Mouse (Mus musculus) gastrocnemius, postnatal 14 days (tissue): ENCODE measurements around the gene Med20. TPM values are rescaled to one million over a fixed set of nuclear protein-coding genes. Genes with fewer than 3 reads are reported as not detected.
"Not testable (repeated sequence)": the region's sequence is repeated elsewhere in the genome, so short reads cannot be mapped to it uniquely, and the experiment has no call there.

ENCODE experiments used
- DNase-seq: peaks from one replicate; pipeline ENCODE4 v3.0.0; 2021; ENCODE audit warnings: mixed read lengths
- intact Hi-C: fragments of 180-260 bp; cut with DNase I; formaldehyde crosslinking; loops from one replicate; pipeline ENCODE4 v1.15.1; 2025; ENCODE audit warnings: low total_unique reads
- total RNA-seq, 2 experiments: library from RNA; stranded (reverse); gene quantifications; 2 replicates each; pipeline ENCODE4 v1.2.3; 2021

Gene Med20
- total RNA-seq, 2 experiments from 2014 or later: 10.3 to 12.6 TPM

DNA sequence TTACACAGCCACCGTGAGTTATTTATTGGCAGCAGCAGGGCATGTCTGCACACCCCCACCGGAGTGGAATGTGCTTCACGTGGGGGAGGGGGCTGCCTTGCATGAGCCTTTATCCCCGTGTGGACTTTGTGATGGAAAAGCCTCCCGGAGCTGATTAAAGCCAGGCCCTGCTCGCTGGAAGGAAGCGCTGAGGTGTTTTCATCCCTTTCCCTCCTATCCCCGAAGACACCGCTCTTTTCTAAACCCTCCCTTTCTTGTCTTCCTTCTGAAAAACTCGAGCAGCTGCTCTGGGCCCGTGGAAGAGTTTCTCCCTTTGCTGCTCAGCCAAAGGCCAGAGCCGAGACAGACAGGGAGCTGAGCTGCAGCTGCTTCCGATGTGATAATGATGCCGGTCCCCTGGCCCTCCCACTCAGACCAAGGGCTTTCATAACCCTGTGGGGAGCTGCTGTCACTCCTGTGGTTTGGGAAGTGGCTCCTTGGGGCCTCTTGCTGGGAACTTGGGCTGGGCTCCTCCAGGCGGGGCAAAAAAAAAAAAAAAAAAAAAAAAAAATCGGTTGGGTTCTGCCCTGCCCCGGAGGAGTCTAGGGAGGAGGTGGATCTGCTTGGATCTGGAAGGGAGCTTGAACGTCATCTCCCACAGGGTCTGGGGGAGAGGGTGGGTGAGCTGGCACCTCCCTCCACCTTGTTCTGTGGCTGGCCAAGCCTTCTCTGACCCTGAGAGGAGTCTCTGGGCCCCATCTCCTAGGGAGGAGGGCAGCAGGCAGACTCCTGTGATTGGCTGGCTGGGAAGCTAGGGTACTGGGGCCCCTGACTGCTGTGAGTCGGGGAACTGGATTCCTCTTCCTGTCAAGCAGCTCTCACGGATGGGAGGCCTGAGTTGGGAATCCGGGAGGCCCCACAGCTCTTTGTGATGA lies 15.9 kb upstream of the Med20 start:
- intact Hi-C loops: no loop called here
- DNase-seq: peak; percentile 64

DNA sequence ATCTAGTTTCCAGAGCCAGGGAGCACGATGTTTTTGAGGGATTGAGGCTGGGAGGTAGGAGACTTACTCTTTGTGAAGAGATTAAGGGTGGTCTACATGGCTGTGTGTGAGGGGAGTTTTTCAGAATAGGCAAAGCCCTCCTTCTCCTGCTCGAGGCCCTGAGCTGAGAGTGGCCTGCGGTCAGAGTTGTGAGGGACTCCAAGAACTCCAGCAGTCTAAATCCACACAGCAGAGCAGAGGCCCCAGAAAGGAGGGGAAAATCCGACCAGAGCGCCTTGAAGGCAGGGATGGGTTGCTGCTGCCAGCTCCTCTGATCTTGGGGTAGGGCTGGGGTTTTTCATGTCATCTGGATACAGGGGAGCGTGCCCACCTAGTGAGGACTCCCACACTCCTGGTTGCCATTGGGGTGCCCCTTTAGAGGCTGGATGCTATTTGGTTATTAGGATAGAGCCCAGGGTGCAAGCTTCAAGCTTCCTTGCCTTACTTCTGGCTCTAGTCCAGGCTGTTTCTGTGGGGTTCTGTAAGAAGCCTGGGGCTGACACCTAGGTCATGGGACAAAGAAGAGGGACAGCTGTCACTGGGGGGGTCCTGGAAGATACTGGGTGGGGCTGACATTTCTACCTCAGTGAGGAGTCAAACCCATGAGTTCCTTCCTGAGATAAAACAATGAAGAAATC lies 15.1 kb upstream of the Med20 start:
- DNase-seq: no peak
- intact Hi-C loops: no loop called here

DNA sequence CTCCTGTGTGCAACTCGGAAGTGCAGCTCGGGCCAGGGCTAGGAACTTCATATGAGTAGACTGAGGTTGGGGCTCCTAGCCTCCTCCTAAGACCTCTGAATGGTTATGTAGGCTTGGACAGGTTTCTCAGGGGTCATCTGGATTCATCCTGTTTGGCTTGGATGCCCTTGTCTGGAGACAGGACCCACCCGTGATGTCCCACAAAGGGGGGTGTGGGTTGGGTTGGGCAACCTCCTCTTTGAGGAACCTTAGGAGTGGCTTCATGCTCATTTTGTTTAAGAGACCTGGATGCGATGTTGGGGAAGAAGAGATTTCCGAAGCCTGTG lies 14.6 kb upstream of the Med20 start:
- intact Hi-C loops: no loop called here
- DNase-seq: no peak

DNA sequence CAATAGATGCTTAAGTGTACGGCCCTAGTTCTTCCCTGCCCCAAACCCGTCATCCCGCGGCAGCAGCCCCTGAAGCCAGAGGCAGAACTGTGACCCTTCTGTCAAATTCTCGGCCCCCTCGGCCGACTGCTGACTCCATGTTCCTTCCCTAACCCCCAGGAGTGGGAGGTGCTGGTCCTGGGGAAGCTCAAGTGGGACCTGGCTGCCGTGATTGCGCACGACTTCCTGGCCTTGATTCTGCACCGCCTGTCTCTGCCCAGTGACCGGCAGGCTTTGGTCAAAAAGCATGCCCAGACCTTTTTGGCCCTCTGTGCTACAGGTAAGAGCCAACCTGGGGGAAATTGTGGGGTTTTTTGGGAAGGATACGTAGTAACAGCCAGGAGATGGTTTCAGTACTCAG lies 14.1 kb upstream of the Med20 start:
- intact Hi-C loops: no loop called here
- no peak for DNase-seq

DNA sequence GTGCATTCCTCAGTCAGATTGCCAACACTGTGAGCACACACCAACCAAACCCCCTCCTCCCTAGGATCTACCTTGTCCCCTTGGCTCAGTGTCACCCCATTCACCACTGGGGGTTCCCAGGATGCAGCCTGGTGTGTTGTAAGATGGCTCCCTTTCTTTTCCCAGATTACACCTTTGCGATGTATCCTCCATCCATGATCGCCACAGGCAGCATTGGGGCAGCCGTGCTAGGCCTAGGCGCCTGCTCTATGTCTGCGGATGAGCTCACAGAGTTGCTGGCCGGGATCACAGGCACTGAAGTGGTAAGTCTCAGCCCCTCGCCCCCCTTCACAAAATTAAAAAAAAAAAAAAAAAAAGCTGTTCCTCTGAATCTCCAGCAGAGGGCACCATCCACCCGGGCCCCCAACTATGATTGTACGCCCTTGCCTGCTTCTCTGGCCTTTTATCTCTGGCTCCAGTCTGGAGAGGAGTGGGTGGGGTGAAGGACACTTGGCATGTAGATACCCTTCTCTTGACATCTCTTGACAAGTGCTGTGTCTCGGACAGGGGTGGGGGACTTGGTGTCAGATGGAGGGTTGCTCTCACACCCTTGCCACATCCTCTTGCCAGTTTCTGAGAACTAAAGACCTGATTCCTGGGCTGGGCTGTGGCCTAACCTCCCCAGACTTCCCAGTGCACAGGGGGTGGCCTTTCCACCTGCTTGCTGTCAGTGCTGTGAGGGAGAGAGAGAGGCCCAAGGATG lies 13.4 kb upstream of the Med20 start:
- peak; percentile 46 for DNase-seq

DNA sequence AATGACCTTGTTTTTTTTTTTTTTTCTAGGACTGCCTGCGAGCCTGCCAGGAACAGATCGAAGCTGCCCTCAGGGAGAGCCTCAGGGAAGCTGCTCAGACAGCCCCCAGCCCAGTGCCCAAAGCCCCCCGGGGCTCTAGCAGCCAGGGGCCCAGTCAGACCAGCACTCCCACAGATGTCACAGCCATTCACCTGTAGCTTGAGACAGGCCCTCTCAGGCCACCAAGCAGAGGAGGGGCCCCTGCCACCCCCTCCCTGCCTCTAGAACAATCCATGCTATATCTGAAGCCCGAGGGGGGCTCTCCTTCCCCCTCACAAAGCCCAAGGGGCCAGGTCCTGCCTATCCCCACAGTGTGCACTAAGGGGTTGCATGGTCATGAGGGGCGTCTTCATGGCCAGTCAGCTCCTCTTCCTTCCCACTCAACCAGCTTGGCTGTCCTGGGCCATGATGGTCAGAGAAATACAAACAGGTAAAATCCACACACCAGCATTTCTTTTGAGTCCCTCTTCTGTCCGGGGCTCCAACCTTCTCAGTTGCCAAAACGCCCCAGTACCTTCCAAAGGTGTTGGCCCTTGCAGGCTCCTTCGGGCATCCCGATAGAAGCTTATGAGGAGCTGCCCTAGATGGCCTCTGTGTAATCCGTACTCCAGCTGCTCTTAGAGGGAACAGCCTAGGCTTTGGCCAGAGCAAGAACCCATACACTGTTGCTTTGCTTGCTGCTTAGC lies 12.6 kb upstream of the Med20 start:
- DNase-seq, intact Hi-C loops: not testable (repeated sequence)

More for the DNA sequence above, 13.4 kb upstream of the Med20 start:
- intact Hi-C loops: no loop called here

DNA sequence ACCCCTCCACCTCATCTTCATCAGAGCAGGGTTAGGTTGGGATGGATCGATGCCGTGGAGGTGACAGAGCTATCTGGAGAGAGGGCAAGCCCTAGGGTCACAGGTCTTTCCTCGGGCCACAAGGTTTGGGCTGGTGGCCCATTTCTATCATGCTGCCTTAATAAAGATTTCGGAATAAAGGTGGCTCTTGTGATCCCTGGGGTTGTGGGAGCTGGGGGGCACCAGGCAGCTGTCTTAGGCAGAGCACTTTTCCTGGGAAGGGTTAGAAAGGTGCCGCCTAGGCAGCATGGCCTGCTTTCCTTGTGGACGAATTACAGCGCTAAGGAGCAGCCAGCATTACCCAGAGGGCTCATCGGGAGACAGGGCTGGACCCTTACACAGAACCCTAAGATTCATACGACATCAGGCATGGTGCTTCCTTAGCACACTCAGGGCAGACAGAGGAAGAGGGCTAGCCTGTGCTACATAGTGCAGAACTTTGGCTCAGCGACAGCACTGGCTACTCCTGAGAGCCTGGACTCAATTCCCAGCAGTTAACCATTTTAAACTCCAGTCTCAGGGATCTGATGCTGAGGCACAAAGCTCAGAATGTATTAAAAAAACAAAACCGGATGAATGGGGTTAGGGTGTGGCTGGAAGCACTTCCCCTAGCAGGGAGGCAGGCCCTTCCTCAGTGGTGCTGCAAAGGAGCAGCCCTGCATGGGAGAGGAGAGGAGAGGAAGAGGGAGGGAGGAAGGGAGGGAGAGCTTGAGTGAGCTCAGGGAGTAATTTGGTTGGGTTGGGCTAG lies 11.7 kb upstream of the Med20 start:
- no peak for DNase-seq
- intact Hi-C loops: loop anchor here (5.0 kb wide), 1 partner anchor 87 kb away; no protein-coding TSS in a partner anchor

DNA sequence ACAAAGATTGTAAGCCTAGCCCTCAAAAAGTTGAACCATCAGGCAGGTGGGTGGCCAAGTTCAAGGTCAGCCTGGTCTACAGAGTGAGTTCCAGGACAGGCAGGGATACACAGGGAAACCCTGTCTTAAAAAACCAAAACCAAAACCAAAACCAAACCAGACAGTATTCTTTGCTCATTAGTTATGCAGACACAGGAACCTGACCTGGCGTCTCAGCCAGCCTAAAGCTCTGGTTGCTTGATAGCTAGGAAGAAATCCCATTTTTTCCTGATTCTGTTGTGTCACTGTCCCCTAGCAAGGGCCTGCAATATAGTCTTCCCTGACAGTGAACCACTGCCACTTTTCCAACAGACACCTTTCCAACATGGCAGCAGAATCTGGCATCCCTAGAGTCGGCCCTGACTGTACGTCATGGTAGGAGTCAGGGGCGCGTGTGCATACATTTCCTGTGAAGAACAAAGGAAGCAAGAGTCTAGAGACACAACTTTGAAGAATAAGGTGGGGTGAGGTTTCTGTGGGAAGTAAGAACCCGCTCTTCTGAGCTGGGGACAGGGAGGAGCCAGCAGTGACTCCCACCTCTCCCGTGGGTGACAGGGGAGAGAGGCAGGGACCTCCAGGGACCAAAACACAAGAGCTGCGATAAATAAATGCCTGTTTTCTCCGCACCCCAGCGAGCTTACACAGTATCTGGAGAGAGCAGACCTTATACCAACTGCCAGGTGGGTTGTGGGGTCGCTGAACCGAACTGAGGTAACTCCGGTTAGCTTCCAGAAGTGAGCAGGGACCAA lies 10.6 kb upstream of the Med20 start:
- intact Hi-C loops: loop anchor here (5.0 kb wide), 1 partner anchor 88 kb away; no protein-coding TSS in a partner anchor
- no peak for DNase-seq

DNA sequence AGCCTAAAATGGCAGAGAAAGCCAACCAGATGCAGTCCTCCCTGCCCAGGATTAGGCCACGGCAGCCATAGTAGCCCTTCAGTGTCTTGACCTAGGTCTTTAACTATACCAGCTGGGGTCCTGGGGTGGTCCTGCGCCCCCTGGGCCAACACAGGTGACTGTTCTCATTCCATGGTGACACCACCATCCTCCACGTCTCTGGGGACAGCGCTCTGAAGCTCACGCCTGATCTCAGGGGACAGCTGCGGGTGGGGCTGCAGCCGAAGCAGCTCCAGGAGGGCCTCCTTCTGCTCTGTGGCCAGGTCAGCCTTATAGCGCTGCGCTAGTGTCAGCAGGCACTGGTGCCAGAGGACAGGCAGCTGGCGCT lies 10.0 kb upstream of the Med20 start:
- intact Hi-C loops: loop anchor here (5.0 kb wide), 1 partner anchor 89 kb away; no protein-coding TSS in a partner anchor
- no peak for DNase-seq

DNA sequence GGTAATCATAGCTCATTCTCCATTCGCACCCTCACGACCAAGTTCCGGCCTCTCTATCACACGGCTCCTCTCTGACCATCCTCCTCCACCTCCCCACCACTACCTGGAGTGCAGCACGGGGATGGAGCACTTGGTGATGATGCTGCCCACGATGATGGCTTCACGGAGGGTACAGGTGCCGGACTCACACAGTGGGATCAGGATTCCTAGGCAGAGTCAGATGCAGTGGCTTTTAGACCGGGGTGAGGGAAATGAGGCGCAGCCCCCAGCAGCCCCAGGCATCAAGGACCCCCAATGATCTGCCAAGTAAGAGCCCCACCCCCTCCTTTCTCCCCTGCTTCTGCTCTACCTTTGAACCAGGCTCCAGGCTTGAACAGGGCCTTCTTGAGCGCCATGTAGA lies 9.1 kb upstream of the Med20 start:
- no peak for DNase-seq
- intact Hi-C loops: loop anchor here (5.0 kb wide), 1 partner anchor 90 kb away; no protein-coding TSS in a partner anchor

DNA sequence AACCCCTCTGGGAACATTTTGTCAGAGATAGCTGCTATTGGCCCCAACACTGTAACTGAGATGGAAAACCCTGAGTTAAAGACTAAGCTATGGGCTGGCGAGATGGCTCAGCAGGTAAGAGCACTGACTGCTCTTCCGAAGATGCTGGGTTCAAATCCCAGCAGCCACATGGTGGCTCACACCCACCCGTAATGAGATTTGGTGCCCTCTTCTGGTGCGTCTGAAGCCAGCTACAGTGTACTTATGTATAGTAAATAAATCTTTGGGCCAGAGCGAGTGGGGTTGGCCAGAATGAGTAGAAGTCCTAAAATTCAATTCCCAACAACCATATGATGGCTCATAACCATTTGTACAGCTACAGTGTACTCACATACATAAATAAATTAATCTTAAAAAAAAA lies 5.2 kb upstream of the Med20 start:
- DNase-seq: no peak
- intact Hi-C loops: no loop called here

DNA sequence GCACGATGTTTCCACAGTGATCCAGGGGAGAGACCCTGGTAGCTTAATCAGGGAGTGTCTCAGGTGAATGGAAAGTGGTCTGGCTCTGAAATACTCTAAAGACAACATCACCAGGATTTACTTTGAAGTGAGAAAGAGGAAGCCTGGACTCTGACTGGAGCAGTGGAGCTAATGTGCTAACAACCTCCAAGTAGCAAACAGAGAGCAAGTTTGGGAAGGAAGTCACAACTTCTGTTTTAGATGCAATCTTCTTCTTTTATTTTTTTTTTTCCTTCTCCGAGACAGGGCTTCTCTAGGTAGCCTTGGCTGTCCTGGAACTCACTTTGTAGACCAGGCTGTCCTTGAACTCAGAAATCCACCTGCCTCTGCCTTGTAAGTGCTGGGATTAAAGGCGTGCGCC lies 2.2 kb upstream of the Med20 start:
- no peak for DNase-seq
- intact Hi-C loops: no loop called here

DNA sequence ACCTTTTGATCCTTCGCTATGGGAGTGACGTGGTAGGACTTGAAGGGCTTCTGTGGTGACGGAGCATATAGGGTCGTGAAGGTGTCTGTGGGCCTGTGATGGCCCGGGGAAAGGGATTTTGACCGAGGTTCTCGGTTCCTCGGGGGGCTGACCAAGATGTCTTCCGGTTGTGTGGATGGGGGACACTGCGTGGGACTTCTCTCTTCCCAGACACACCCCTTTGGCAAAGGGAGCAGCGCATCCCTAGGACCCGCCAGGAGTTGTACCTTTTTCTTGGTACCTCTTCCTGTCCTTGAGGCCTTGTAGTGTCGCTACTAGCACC lies 240 bp downstream of the Med20 start:
- intact Hi-C loops: loop anchor here (10.0 kb wide), 1 partner anchor 63 kb away; no protein-coding TSS in a partner anchor
- DNase-seq: no peak

DNA sequence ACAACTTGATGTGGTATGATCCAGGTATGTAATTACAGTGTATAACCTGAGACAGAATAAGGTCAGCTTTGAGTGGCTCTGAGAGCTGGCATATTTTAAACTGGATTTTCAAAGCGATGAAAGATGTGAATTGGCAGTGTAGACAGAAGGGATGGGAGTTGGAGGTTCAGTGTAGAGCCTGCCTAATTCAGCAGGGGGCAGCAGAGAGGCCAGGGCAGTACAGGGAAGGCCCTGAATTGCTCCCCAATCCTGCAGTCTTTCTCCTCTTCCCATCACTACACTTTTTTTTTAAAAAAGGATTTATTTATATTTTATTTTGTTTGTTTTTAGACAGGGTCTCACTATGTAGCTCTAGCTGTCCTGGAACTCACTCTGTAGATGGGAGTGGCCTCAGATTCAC lies 2.6 kb downstream of the Med20 start:
- no peak for DNase-seq

DNA sequence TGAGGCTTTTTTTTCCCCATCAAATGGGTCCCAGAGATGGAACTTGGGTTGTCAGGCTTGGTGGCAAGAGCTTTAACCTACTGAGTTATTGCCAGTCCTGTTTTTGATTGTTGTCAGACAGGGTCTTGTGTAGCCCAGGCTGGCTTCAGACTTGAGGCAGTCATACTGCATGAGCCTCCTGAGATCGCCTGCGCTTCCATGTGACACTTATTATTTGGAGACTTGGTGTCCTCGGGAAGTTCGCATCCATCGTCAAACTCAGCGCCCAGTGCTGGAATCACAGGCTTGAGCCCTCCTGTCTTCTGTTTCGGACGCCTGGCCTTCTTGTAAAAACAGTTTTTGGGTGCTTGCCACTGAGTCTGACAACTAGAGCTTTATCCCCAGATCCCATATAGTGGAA lies 4.7 kb downstream of the Med20 start:
- intact Hi-C loops: loop anchor here (5.0 to 10.0 kb wide), 2 partner anchors 59 to 76 kb away; partner anchors contain the start of genes Gm21981 and Prickle4
- DNase-seq: no peak

More for the DNA sequence above, 2.6 kb downstream of the Med20 start:
- intact Hi-C loops: loop anchor here (10.0 kb wide), 1 partner anchor 61 kb away; no protein-coding TSS in a partner anchor

DNA sequence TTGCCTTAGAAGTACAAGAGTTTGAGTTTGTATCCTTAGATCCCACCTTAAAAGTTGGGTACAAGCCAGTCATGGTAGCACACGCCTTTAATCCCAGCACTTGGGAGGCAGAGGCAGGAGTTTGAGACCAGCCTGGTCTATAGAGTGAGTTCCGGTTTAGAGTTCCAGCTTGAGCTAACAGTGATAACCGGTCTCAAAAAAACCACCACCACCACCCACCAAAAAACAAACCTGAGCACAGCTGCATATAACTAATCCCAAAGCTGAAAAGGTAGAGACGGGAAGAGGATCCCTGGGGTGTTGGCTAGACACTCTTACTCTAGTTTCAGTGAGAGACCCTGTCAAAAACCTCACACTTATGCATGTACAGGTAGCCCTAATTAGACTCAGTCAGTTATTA lies 5.3 kb downstream of the Med20 start:
- DNase-seq: no peak
- intact Hi-C loops: loop anchor here (5.0 to 10.0 kb wide), 2 partner anchors 58 to 76 kb away; partner anchors contain the start of genes Gm21981 and Prickle4

DNA sequence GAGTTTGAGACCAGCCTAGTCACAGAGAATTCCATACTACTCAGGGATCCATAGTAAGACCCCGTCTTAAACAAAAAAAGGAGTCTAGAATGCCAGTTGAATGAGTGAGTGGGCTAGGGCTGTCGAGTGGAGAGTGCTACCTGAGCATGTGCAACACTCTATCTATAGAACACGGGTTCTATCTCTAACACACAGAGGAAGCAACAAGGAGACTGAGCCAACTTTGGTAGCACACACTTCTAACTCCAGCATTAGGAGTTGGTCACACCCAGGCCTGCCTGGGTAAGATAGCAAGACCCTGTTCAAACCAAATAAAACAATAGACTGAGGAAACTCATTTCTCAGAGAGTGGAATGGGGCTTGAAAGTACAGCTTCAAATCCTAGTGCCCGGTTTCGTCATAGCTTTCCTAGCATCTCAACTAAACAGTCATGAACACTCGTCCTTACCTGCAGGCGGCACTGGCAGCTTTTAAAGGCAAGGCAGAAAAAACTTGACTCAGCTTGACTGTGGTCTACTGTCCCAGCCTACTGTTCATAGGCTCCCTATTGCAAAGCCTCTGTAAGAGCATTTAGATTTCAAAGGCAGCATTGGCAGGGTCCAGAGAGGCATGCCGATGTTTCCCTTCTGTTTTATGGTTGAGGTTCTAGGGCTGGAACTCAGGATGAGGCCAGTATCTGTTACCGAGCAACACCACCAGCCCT lies 6.4 kb downstream of the Med20 start:
- no peak for DNase-seq
- intact Hi-C loops: loop anchor here (5.0 to 10.0 kb wide), 2 partner anchors 57 to 75 kb away; partner anchors contain the start of genes Gm21981 and Prickle4
